Mouse (Mus musculus) large intestine, adult 2 months (tissue): Measurements from ENCODE around the gene Gm28048. TPM values are rescaled to one million over a fixed set of nuclear protein-coding genes. Genes with fewer than 3 reads are reported as not detected.
A peak's percentile ranks its signal among the peaks of the same experiment; 100 is the strongest.

ENCODE experiments used
- DNase-seq: peaks from one replicate; pipeline ENCODE4 v3.0.0-alpha.2; 2012; ENCODE audit warnings: low read depth, low spot score
- WGBS: fragments of 180-500 bp; shearing (Covaris S2); methylation state at CpG from one replicate; pipeline ENCODE4 v1.1.7; 2018; 5-methylcytosine and 5-hydroxymethylcytosine counted together
- polyA plus RNA-seq: library from polyadenylated mRNA; depleted of rRNA; stranded (reverse); fragments of >200 nt; gene quantifications from 2 replicates; pipeline ENCODE4 v1.2.3, GENCODE M21; 2012

Gm28048 gene
- polyA plus RNA-seq, 1 experiment = 2.3 TPM

- DNase-seq = no peak
- 65% methylated on average over 2 of the region's 2 CpGs for WGBS
Measured at GRCm38 (mm10) chr11:22902923-22903322, 79.0 kb downstream of the Gm28048 start.

GRCm38 (mm10) chr11:22900041-22900440 is 81.8 kb downstream of the Gm28048 start:
- DNase-seq = no peak
- 69% methylated on average over 3 of the region's 3 CpGs for WGBS

- 86% methylated on average over 4 of the region's 4 CpGs for WGBS
- no peak for DNase-seq
Measured at GRCm38 (mm10) chr11:22897642-22898041, 84.2 kb downstream of the Gm28048 start.

GRCm38 (mm10) chr11:22897127-22897526 is 84.8 kb downstream of the Gm28048 start:
- DNase-seq = no peak
- 82% methylated on average over 4 of the region's 4 CpGs for WGBS

- WGBS = 81% methylated on average over 3 of the region's 3 CpGs
- no peak for DNase-seq
Measured at GRCm38 (mm10) chr11:22893075-22893474, 88.8 kb downstream of the Gm28048 start.

- no peak for DNase-seq
- 68% methylated on average over 6 of the region's 6 CpGs for WGBS
Measured at GRCm38 (mm10) chr11:22892466-22892865, 89.4 kb downstream of the Gm28048 start.

- no peak for DNase-seq
- 48% methylated on average over 7 of the region's 7 CpGs for WGBS
Measured at GRCm38 (mm10) chr11:22891876-22892275, 90.0 kb downstream of the Gm28048 start.

GRCm38 (mm10) chr11:22891242-22891641 is 90.6 kb downstream of the Gm28048 start:
- 79% methylated on average over 9 of the region's 9 CpGs for WGBS

GRCm38 (mm10) chr11:22889224-22889623 is 92.7 kb downstream of the Gm28048 start:
- no peak for DNase-seq
- WGBS = 94% methylated on average over 3 of the region's 3 CpGs

More at GRCm38 (mm10) chr11:22891242-22891641, 90.6 kb downstream of the Gm28048 start:
- DNase-seq = no peak

- WGBS = 85% methylated on average over 4 of the region's 4 CpGs
- DNase-seq = no peak
Measured at GRCm38 (mm10) chr11:22886991-22887390, 94.9 kb downstream of the Gm28048 start.

- 91% methylated on average over 1 of the region's 1 CpGs for WGBS
- DNase-seq = no peak
Measured at GRCm38 (mm10) chr11:22885350-22885749, 96.5 kb downstream of the Gm28048 start.

GRCm38 (mm10) chr11:22883676-22884075 is 98.2 kb downstream of the Gm28048 start:
- 32% methylated on average over 2 of the region's 2 CpGs for WGBS
- DNase-seq = peak; percentile 69

GRCm38 (mm10) chr11:22882926-22883325 is 99.0 kb downstream of the Gm28048 start:
- DNase-seq = no peak

- 48% methylated on average over 3 of the region's 3 CpGs for WGBS
- DNase-seq = no peak
Measured at GRCm38 (mm10) chr11:22880383-22881172, 101.3 kb downstream of the Gm28048 start.

GRCm38 (mm10) chr11:22879645-22880044 is 102.2 kb downstream of the Gm28048 start:
- no peak for DNase-seq
- 52% methylated on average over 4 of the region's 4 CpGs for WGBS

- 89% methylated on average over 3 of the region's 3 CpGs for WGBS
- no peak for DNase-seq
Measured at GRCm38 (mm10) chr11:22876680-22877330, 105.1 kb downstream of the Gm28048 start.

- DNase-seq = no peak
- 90% methylated on average over 4 of the region's 4 CpGs for WGBS
Measured at GRCm38 (mm10) chr11:22875279-22875678, 106.6 kb downstream of the Gm28048 start.

GRCm38 (mm10) chr11:22874747-22875146 is 107.1 kb downstream of the Gm28048 start:
- DNase-seq = no peak
- WGBS = 81% methylated on average over 6 of the region's 6 CpGs

- WGBS = 68% methylated on average over 4 of the region's 4 CpGs
- no peak for DNase-seq
Measured at GRCm38 (mm10) chr11:22873383-22873782, 108.5 kb downstream of the Gm28048 start.

GRCm38 (mm10) chr11:22872307-22872680 is 109.6 kb downstream of the Gm28048 start:
- 57% methylated on average over 4 of the region's 4 CpGs for WGBS
- DNase-seq = no peak

- DNase-seq = no peak
- WGBS = 67% methylated on average over 7 of the region's 7 CpGs
Measured at GRCm38 (mm10) chr11:22871628-22872306, 110.1 kb downstream of the Gm28048 start.
